9 mouse cellular contexts compared by ENCODE assay signal in genomic region chr8:72590198-72590597, GRCm38 (mm10). TPM values are rescaled to one million over a fixed set of nuclear protein-coding genes. Genes with fewer than 3 reads are reported as not detected.
DNase-seq lines count a peak whose midpoint lies in the region; ATAC-seq and TF ChIP-seq lines count a peak whose summit lies in the region.
"Had no signal": no experiment of that assay in that cellular context is flagged by ENCODE, and none has a peak within 500 bp of the region (broad histone marks: within the 10 kb centered on the region; RNA-seq: fewer than 3 reads in every experiment).

No protein-coding gene starts in this region.

- no peak overlapping the region for H3K27ac ChIP-seq in lung, postnatal 0 days (ENCODE audit: low read length)
- H3K27ac ChIP-seq: limb, embryonic 12.5 days had no signal

- H3K4me1 ChIP-seq in lung, postnatal 0 days (ENCODE audit: insufficient read depth, low read depth, low read length): no peaks in the 10 kb centered on the region
- H3K4me1 ChIP-seq: limb, embryonic 12.5 days had no signal

- no peak overlapping the region for H3K4me2 ChIP-seq in lung, postnatal 0 days (replicated peaks; ENCODE audit: low read depth, low read length)
- H3K4me2 ChIP-seq: limb, embryonic 12.5 days had no signal

- H3K9ac ChIP-seq in lung, postnatal 0 days (replicated peaks; ENCODE audit: low read depth): no peak overlapping the region
- H3K9ac ChIP-seq: limb, embryonic 12.5 days had no signal

- TF ChIP-seq EP300 in lung, postnatal 0 days (IDR thresholded peaks at IDR 0.05): no peak

- no peaks in the 10 kb centered on the region for H3K27me3 ChIP-seq in lung, postnatal 0 days (replicated peaks; ENCODE audit: insufficient read depth, low read length)
- H3K27me3 ChIP-seq: limb, embryonic 12.5 days had no signal

- TF ChIP-seq CTCF in lung, postnatal 0 days (IDR thresholded peaks at IDR 0.05): peak; percentile 71

- WGBS in lung, postnatal 0 days: 51% methylated on average over 2 of the region's 2 CpGs

- H3K36me3 ChIP-seq in lung, postnatal 0 days (ENCODE audit: insufficient read depth, low read length): no peaks in the 10 kb centered on the region
- H3K36me3 ChIP-seq: limb, embryonic 12.5 days had no signal

- no peak overlapping the region for H3K4me3 ChIP-seq in lung, postnatal 0 days (ENCODE audit: low read depth, low read length)
- H3K4me3 ChIP-seq: limb, embryonic 12.5 days had no signal

- no peak for ATAC-seq in lung, postnatal 0 days
- no peak for ATAC-seq in frontal cortex, adult (ENCODE audit: low TSS enrichment)
- no peak for ATAC-seq in cerebellum, adult (ENCODE audit: insufficient number of reproducible peaks, low FRiP score, low TSS enrichment)

- no peaks in the 10 kb centered on the region for H3K9me3 ChIP-seq in lung, postnatal 0 days (ENCODE audit: low read length)
- H3K9me3 ChIP-seq: limb, embryonic 12.5 days had no signal

- peak; percentile 39 to 47 for DNase-seq in adrenal gland, postnatal 36 days
- no peak for DNase-seq in adrenal gland, postnatal 4 days (ENCODE audit: low spot score in 2 of 2)
- peak; percentile 61 to 70 for DNase-seq in layer of hippocampus, postnatal 10 days (ENCODE audit: low spot score in 2 of 2)
- no peak for DNase-seq in layer of hippocampus, adult 9-10 months (ENCODE audit: low spot score)
- peak; percentile 60 for DNase-seq in ZHBTc4 (ENCODE audit: low read depth, low spot score)
- DNase-seq in lung, postnatal 0 days (ENCODE audit: low spot score): peak; percentile 24

RNA-seq across cellular contexts. Expression of gene Tmem38a, which starts 18.3 kb away (rescaled TPM):
- total RNA-seq in adrenal gland, postnatal 36 days (2021): 1 to 10 TPM; 5.8 to 9.1 TPM
- 10 to 100 TPM; 25.7 to 36.5 TPM for total RNA-seq in adrenal gland, postnatal 4 days (2021)
- 10 to 100 TPM; 79.5 to 82.5 TPM for total RNA-seq in layer of hippocampus, postnatal 10 days (2021)
- 17.3 and 19.1 TPM in 2 replicates for polyA plus RNA-seq in lung, postnatal 0 days (2015; fragmentation: Nextera tagmentation; extraction: Ambion mirVana)

RNA-seq across cellular contexts. Expression of gene Smim7, which starts 19.3 kb away (rescaled TPM):
- total RNA-seq in adrenal gland, postnatal 36 days (2021): 100 to 1,000 TPM; 119 to 136 TPM
- total RNA-seq in adrenal gland, postnatal 4 days (2021): 100 to 1,000 TPM; 119 to 124 TPM
- 100 to 1,000 TPM; 119 to 128 TPM for total RNA-seq in layer of hippocampus, postnatal 10 days (2021)
- polyA plus RNA-seq in lung, postnatal 0 days (2015; fragmentation: Nextera tagmentation; extraction: Ambion mirVana): 96.8 and 100 TPM in 2 replicates

RNA-seq across cellular contexts. Expression of gene Med26, which starts 42.1 kb away (rescaled TPM):
- total RNA-seq in adrenal gland, postnatal 36 days (2021): 10 to 100 TPM in 1 of 2 experiments, 1 to 10 TPM in 1; 9.7 to 11.3 TPM
- 10 to 100 TPM; 12.0 to 13.2 TPM for total RNA-seq in adrenal gland, postnatal 4 days (2021)
- total RNA-seq in layer of hippocampus, postnatal 10 days (2021): 1 to 10 TPM; 8.9 to 9.2 TPM
- polyA plus RNA-seq in lung, postnatal 0 days (2015; fragmentation: Nextera tagmentation; extraction: Ambion mirVana): 9.5 and 9.6 TPM in 2 replicates

RNA-seq across cellular contexts. Expression of gene Nwd1, which starts 56.3 kb away (rescaled TPM):
- under 1 TPM; 0.36 TPM for total RNA-seq in adrenal gland, postnatal 36 days (2021)
- total RNA-seq in adrenal gland, postnatal 4 days (2021): 1 to 10 TPM in 1 of 2 experiments, under 1 TPM in 1; 0.81 to 1.2 TPM
- 10 to 100 TPM; 31.9 to 37.4 TPM for total RNA-seq in layer of hippocampus, postnatal 10 days (2021)
- 0.05 and 0.13 TPM in 2 replicates for polyA plus RNA-seq in lung, postnatal 0 days (2015; fragmentation: Nextera tagmentation; extraction: Ambion mirVana)
- polyA plus RNA-seq: limb, embryonic 12.5 days had no signal

Comparison
In these comparisons a context has a peak if more than half of its experiments do, and no peak if none do; other contexts are left out.
1. DNase-seq: peak in adrenal gland, postnatal 36 days (2 of 2), layer of hippocampus, postnatal 10 days (2 of 2), ZHBTc4 (single experiment) and lung, postnatal 0 days (single experiment); none in adrenal gland, postnatal 4 days (0 of 2) and layer of hippocampus, adult 9-10 months (single experiment).